Mouse (Mus musculus): ENCODE data around the gene Pon2. TPM values are rescaled to one million over a fixed set of nuclear protein-coding genes. Genes with fewer than 3 reads are reported as not detected.

The Pon2 gene
- polyA plus RNA-seq, 1 experiment = 24.3 TPM

- H3K4me1 ChIP-seq = peaks cover 72% of the 10 kb centered on the region
- no peak overlapping the region for H3K4me3 ChIP-seq (replicated peaks)
- H3K9me3 ChIP-seq = no peaks in the 10 kb centered on the region
- H3K36me3 ChIP-seq (replicated peaks; ENCODE audit: low read length) = peaks cover 55% of the 10 kb centered on the region
- H3K27me3 ChIP-seq (replicated peaks) = no peaks in the 10 kb centered on the region
- no peak for TF ChIP-seq FLI1 (IDR thresholded peaks at IDR 0.05; ENCODE audit: low read length)
- no peak for TF ChIP-seq GATA1 (IDR thresholded peaks at IDR 0.05; ENCODE audit: borderline replicate concordance, low read length)
Measured at GRCm38 (mm10) chr6:5294659-5295449, 3.4 kb downstream of the Pon2 start.

- Histone ChIP-seq H3K27me3 (replicated peaks) (no peaks in the 10 kb centered on the region), H3K36me3 (replicated peaks; ENCODE audit: low read length) (peaks cover 71% of the 10 kb centered on the region), H3K4me1 (peaks cover 80% of the 10 kb centered on the region), H3K9me3 (no peaks in the 10 kb centered on the region), H3K4me3 (replicated peaks) (no peak overlapping the region)
- TF ChIP-seq GATA1 (IDR thresholded peaks at IDR 0.05; ENCODE audit: borderline replicate concordance, low read length) (no peak), FLI1 (IDR thresholded peaks at IDR 0.05; ENCODE audit: low read length) (no peak)
Measured at GRCm38 (mm10) chr6:5292841-5293240, 5.4 kb downstream of the Pon2 start.

- Histone ChIP-seq H3K9me3 (no peaks in the 10 kb centered on the region), H3K4me1 (peaks cover 88% of the 10 kb centered on the region), H3K36me3 (replicated peaks; ENCODE audit: low read length) (peaks cover 78% of the 10 kb centered on the region), H3K27me3 (replicated peaks) (no peaks in the 10 kb centered on the region), H3K4me3 (replicated peaks) (no peak overlapping the region)
- TF ChIP-seq GATA1 (IDR thresholded peaks at IDR 0.05; ENCODE audit: borderline replicate concordance, low read length) (no peak), FLI1 (IDR thresholded peaks at IDR 0.05; ENCODE audit: low read length) (no peak)
Measured at GRCm38 (mm10) chr6:5291450-5291849, 6.8 kb downstream of the Pon2 start.

GRCm38 (mm10) chr6:5287919-5288318, 10.3 kb downstream of the Pon2 start:
- no peak overlapping the region for H3K4me3 ChIP-seq (replicated peaks)
- H3K9me3 ChIP-seq = no peaks in the 10 kb centered on the region
- H3K27me3 ChIP-seq (replicated peaks) = no peaks in the 10 kb centered on the region
- H3K36me3 ChIP-seq (replicated peaks; ENCODE audit: low read length) = peaks cover 76% of the 10 kb centered on the region
- TF ChIP-seq FLI1 (IDR thresholded peaks at IDR 0.05; ENCODE audit: low read length) (no peak), GATA1 (IDR thresholded peaks at IDR 0.05; ENCODE audit: borderline replicate concordance, low read length) (no peak)
- peaks cover 56% of the 10 kb centered on the region for H3K4me1 ChIP-seq

- H3K9me3 ChIP-seq = no peaks in the 10 kb centered on the region
- TF ChIP-seq FLI1 (IDR thresholded peaks at IDR 0.05; ENCODE audit: low read length) = no peak
- TF ChIP-seq GATA1 (IDR thresholded peaks at IDR 0.05; ENCODE audit: borderline replicate concordance, low read length) = no peak
- peaks cover 54% of the 10 kb centered on the region for H3K4me1 ChIP-seq
- no peak overlapping the region for H3K4me3 ChIP-seq (replicated peaks)
- H3K36me3 ChIP-seq (replicated peaks; ENCODE audit: low read length) = peaks cover 77% of the 10 kb centered on the region
- H3K27me3 ChIP-seq (replicated peaks) = no peaks in the 10 kb centered on the region
Measured at GRCm38 (mm10) chr6:5287392-5287791, 10.9 kb downstream of the Pon2 start.

- H3K4me3 ChIP-seq (replicated peaks) = no peak overlapping the region
- H3K9me3 ChIP-seq = no peaks in the 10 kb centered on the region
- H3K27me3 ChIP-seq (replicated peaks) = no peaks in the 10 kb centered on the region
- H3K4me1 ChIP-seq = peaks cover 15% of the 10 kb centered on the region
- peaks cover 80% of the 10 kb centered on the region for H3K36me3 ChIP-seq (replicated peaks; ENCODE audit: low read length)
- TF ChIP-seq FLI1 (IDR thresholded peaks at IDR 0.05; ENCODE audit: low read length) (no peak), GATA1 (IDR thresholded peaks at IDR 0.05; ENCODE audit: borderline replicate concordance, low read length) (no peak)
Measured at GRCm38 (mm10) chr6:5282418-5282817, 15.8 kb downstream of the Pon2 start.

- Histone ChIP-seq H3K4me1 (peaks cover 5% of the 10 kb centered on the region; the same call in 1 of the 2 replicates), H3K9me3 (no peaks in the 10 kb centered on the region), H3K4me3 (replicated peaks) (no peak overlapping the region), H3K27me3 (replicated peaks) (no peaks in the 10 kb centered on the region), H3K36me3 (replicated peaks; ENCODE audit: low read length) (peaks cover 90% of the 10 kb centered on the region)
- no peak for TF ChIP-seq FLI1 (IDR thresholded peaks at IDR 0.05; ENCODE audit: low read length)
- no peak for TF ChIP-seq GATA1 (IDR thresholded peaks at IDR 0.05; ENCODE audit: borderline replicate concordance, low read length)
Measured at GRCm38 (mm10) chr6:5280576-5281305, 17.5 kb downstream of the Pon2 start.

- Histone ChIP-seq H3K27me3 (replicated peaks) (no peaks in the 10 kb centered on the region), H3K36me3 (replicated peaks; ENCODE audit: low read length) (peaks cover 98% of the 10 kb centered on the region), H3K9me3 (no peaks in the 10 kb centered on the region), H3K4me3 (replicated peaks) (no peak overlapping the region), H3K4me1 (peaks cover 5% of the 10 kb centered on the region; the same call in 1 of the 2 replicates)
- TF ChIP-seq FLI1 (IDR thresholded peaks at IDR 0.05; ENCODE audit: low read length) (no peak), GATA1 (IDR thresholded peaks at IDR 0.05; ENCODE audit: borderline replicate concordance, low read length) (no peak)
Measured at GRCm38 (mm10) chr6:5277972-5278371, 20.3 kb downstream of the Pon2 start.

- TF ChIP-seq GATA1 (IDR thresholded peaks at IDR 0.05; ENCODE audit: borderline replicate concordance, low read length) (no peak), FLI1 (IDR thresholded peaks at IDR 0.05; ENCODE audit: low read length) (no peak)
- peaks cover 92% of the 10 kb centered on the region for H3K36me3 ChIP-seq (replicated peaks; ENCODE audit: low read length)
- no peaks in the 10 kb centered on the region for H3K9me3 ChIP-seq
- H3K4me1 ChIP-seq = no peaks in the 10 kb centered on the region
- H3K27me3 ChIP-seq (replicated peaks) = no peaks in the 10 kb centered on the region
- H3K4me3 ChIP-seq (replicated peaks) = no peak overlapping the region
Measured at GRCm38 (mm10) chr6:5269641-5270040, 28.6 kb downstream of the Pon2 start.

GRCm38 (mm10) chr6:5264793-5265192, 33.5 kb downstream of the Pon2 start:
- Histone ChIP-seq H3K9me3 (no peaks in the 10 kb centered on the region), H3K4me1 (peaks cover 21% of the 10 kb centered on the region), H3K4me3 (replicated peaks) (no peak overlapping the region), H3K27me3 (replicated peaks) (no peaks in the 10 kb centered on the region), H3K36me3 (replicated peaks; ENCODE audit: low read length) (peaks cover 78% of the 10 kb centered on the region)
- no peak for TF ChIP-seq GATA1 (IDR thresholded peaks at IDR 0.05; ENCODE audit: borderline replicate concordance, low read length)
- no peak for TF ChIP-seq FLI1 (IDR thresholded peaks at IDR 0.05; ENCODE audit: low read length)

Measured in megakaryocyte, embryonic 14.5 days (primary cell).